Mouse (Mus musculus): ENCODE data around the gene Timm44. TPM values are rescaled to one million over a fixed set of nuclear protein-coding genes. Genes with fewer than 3 reads are reported as not detected.
A peak's percentile ranks its signal among the peaks of the same experiment; 100 is the strongest.

The Timm44 gene
- total and polyA plus RNA-seq, 2 experiments from 2014 or later, result 78.8 to 95.0 TPM

- TF ChIP-seq CTCF (IDR thresholded peaks at IDR 0.05; ENCODE audit: low read depth), result no peak
- TF ChIP-seq EP300 (IDR thresholded peaks at IDR 0.05; ENCODE audit: low read depth), result no peak
- no peak overlapping the region for H3K4me2 ChIP-seq (ENCODE audit: low read depth, low read length)
- no peak for ATAC-seq (ENCODE audit: insufficient read depth, low read depth)
- peaks cover 42% of the 10 kb centered on the region for H3K4me1 ChIP-seq (ENCODE audit: control insufficient read depth, insufficient read depth)
- no peak overlapping the region for H3K4me3 ChIP-seq (ENCODE audit: low read depth, low read length)
- no peaks in the 10 kb centered on the region for H3K27me3 ChIP-seq (ENCODE audit: control insufficient read depth, insufficient read depth, low read length)
- no peaks in the 10 kb centered on the region for H3K9me3 ChIP-seq (replicated peaks; ENCODE audit: control insufficient read depth, low read length)
- H3K36me3 ChIP-seq (replicated peaks; ENCODE audit: control insufficient read depth, insufficient read depth, low read length), result peaks cover 16% of the 10 kb centered on the region; the same call in 1 of the 2 replicates
- DNase-seq (ENCODE audit: low spot score), result no peak
- H3K9ac ChIP-seq (replicated peaks; ENCODE audit: low read depth, low read length), result no peak overlapping the region
- 30% methylated on average over 2 of the region's 2 CpGs for WGBS
- peak overlapping the region; percentile 56 for H3K27ac ChIP-seq (ENCODE audit: low read depth)
Observed at GRCm38 (mm10) chr8:4321031-4321430, 45.3 kb upstream of the Timm44 start.

GRCm38 (mm10) chr8:4320404-4320803 is 44.7 kb upstream of the Timm44 start:
- Histone ChIP-seq H3K4me2 (ENCODE audit: low read depth, low read length) (no peak overlapping the region), H3K4me1 (ENCODE audit: control insufficient read depth, insufficient read depth) (peaks cover 36% of the 10 kb centered on the region), H3K27ac (ENCODE audit: low read depth) (peak overlapping the region; percentile 56), H3K36me3 (replicated peaks; ENCODE audit: control insufficient read depth, insufficient read depth, low read length) (peaks cover 16% of the 10 kb centered on the region; the same call in 1 of the 2 replicates), H3K9ac (replicated peaks; ENCODE audit: low read depth, low read length) (no peak overlapping the region), H3K27me3 (ENCODE audit: control insufficient read depth, insufficient read depth, low read length) (no peaks in the 10 kb centered on the region), H3K9me3 (replicated peaks; ENCODE audit: control insufficient read depth, low read length) (no peaks in the 10 kb centered on the region), H3K4me3 (ENCODE audit: low read depth, low read length) (no peak overlapping the region)
- TF ChIP-seq CTCF (IDR thresholded peaks at IDR 0.05; ENCODE audit: low read depth), result no peak
- TF ChIP-seq EP300 (IDR thresholded peaks at IDR 0.05; ENCODE audit: low read depth), result no peak
- DNase-seq (ENCODE audit: low spot score), result no peak
- no peak for ATAC-seq (ENCODE audit: insufficient read depth, low read depth)
- WGBS, result 95% methylated on average over 1 of the region's 1 CpGs

- Histone ChIP-seq H3K27me3 (ENCODE audit: control insufficient read depth, insufficient read depth, low read length) (no peaks in the 10 kb centered on the region), H3K9ac (replicated peaks; ENCODE audit: low read depth, low read length) (no peak overlapping the region), H3K36me3 (replicated peaks; ENCODE audit: control insufficient read depth, insufficient read depth, low read length) (peaks cover 16% of the 10 kb centered on the region; the same call in 1 of the 2 replicates), H3K4me3 (ENCODE audit: low read depth, low read length) (no peak overlapping the region), H3K4me1 (ENCODE audit: control insufficient read depth, insufficient read depth) (peaks cover 35% of the 10 kb centered on the region), H3K27ac (ENCODE audit: low read depth) (no peak overlapping the region), H3K4me2 (ENCODE audit: low read depth, low read length) (no peak overlapping the region), H3K9me3 (replicated peaks; ENCODE audit: control insufficient read depth, low read length) (no peaks in the 10 kb centered on the region)
- ATAC-seq (ENCODE audit: insufficient read depth, low read depth) (no peak), DNase-seq (ENCODE audit: low spot score) (no peak)
- 98% methylated on average over 11 of the region's 11 CpGs for WGBS
- TF ChIP-seq EP300 (IDR thresholded peaks at IDR 0.05; ENCODE audit: low read depth) (no peak), CTCF (IDR thresholded peaks at IDR 0.05; ENCODE audit: low read depth) (no peak)
Observed at GRCm38 (mm10) chr8:4319573-4319872, 43.8 kb upstream of the Timm44 start.

- no peak overlapping the region for H3K4me3 ChIP-seq (ENCODE audit: low read depth, low read length)
- TF ChIP-seq EP300 (IDR thresholded peaks at IDR 0.05; ENCODE audit: low read depth), result no peak
- TF ChIP-seq CTCF (IDR thresholded peaks at IDR 0.05; ENCODE audit: low read depth), result no peak
- peaks cover 35% of the 10 kb centered on the region for H3K4me1 ChIP-seq (ENCODE audit: control insufficient read depth, insufficient read depth)
- no peak for DNase-seq (ENCODE audit: low spot score)
- H3K4me2 ChIP-seq (ENCODE audit: low read depth, low read length), result no peak overlapping the region
- H3K9me3 ChIP-seq (replicated peaks; ENCODE audit: control insufficient read depth, low read length), result no peaks in the 10 kb centered on the region
- H3K9ac ChIP-seq (replicated peaks; ENCODE audit: low read depth, low read length), result no peak overlapping the region
- no peak overlapping the region for H3K27ac ChIP-seq (ENCODE audit: low read depth)
- H3K36me3 ChIP-seq (replicated peaks; ENCODE audit: control insufficient read depth, insufficient read depth, low read length), result peaks cover 16% of the 10 kb centered on the region; the same call in 1 of the 2 replicates
- H3K27me3 ChIP-seq (ENCODE audit: control insufficient read depth, insufficient read depth, low read length), result no peaks in the 10 kb centered on the region
- 65% methylated on average over 2 of the region's 2 CpGs for WGBS
- no peak for ATAC-seq (ENCODE audit: insufficient read depth, low read depth)
Observed at GRCm38 (mm10) chr8:4318796-4319572, 43.3 kb upstream of the Timm44 start.

GRCm38 (mm10) chr8:4318124-4318523 is 42.4 kb upstream of the Timm44 start:
- H3K36me3 ChIP-seq (replicated peaks; ENCODE audit: control insufficient read depth, insufficient read depth, low read length), result peaks cover 16% of the 10 kb centered on the region; the same call in 1 of the 2 replicates
- no peak overlapping the region for H3K9ac ChIP-seq (replicated peaks; ENCODE audit: low read depth, low read length)
- no peak overlapping the region for H3K4me3 ChIP-seq (ENCODE audit: low read depth, low read length)
- H3K9me3 ChIP-seq (replicated peaks; ENCODE audit: control insufficient read depth, low read length), result no peaks in the 10 kb centered on the region
- DNase-seq (ENCODE audit: low spot score) (no peak), ATAC-seq (ENCODE audit: insufficient read depth, low read depth) (no peak)
- peaks cover 34% of the 10 kb centered on the region for H3K4me1 ChIP-seq (ENCODE audit: control insufficient read depth, insufficient read depth)
- TF ChIP-seq EP300 (IDR thresholded peaks at IDR 0.05; ENCODE audit: low read depth), result no peak
- no peak for TF ChIP-seq CTCF (IDR thresholded peaks at IDR 0.05; ENCODE audit: low read depth)
- no peak overlapping the region for H3K4me2 ChIP-seq (ENCODE audit: low read depth, low read length)
- no peaks in the 10 kb centered on the region for H3K27me3 ChIP-seq (ENCODE audit: control insufficient read depth, insufficient read depth, low read length)
- 88% methylated on average over 5 of the region's 5 CpGs for WGBS
- H3K27ac ChIP-seq (ENCODE audit: low read depth), result no peak overlapping the region

GRCm38 (mm10) chr8:4314852-4315251 is 39.1 kb upstream of the Timm44 start:
- Histone ChIP-seq H3K4me1 (ENCODE audit: control insufficient read depth, insufficient read depth) (peaks cover 11% of the 10 kb centered on the region), H3K9me3 (replicated peaks; ENCODE audit: control insufficient read depth, low read length) (no peaks in the 10 kb centered on the region), H3K4me2 (ENCODE audit: low read depth, low read length) (no peak overlapping the region), H3K36me3 (replicated peaks; ENCODE audit: control insufficient read depth, insufficient read depth, low read length) (peaks cover 23% of the 10 kb centered on the region), H3K27me3 (ENCODE audit: control insufficient read depth, insufficient read depth, low read length) (no peaks in the 10 kb centered on the region), H3K4me3 (ENCODE audit: low read depth, low read length) (no peak overlapping the region), H3K9ac (replicated peaks; ENCODE audit: low read depth, low read length) (no peak overlapping the region), H3K27ac (ENCODE audit: low read depth) (no peak overlapping the region)
- no peak for ATAC-seq (ENCODE audit: insufficient read depth, low read depth)
- TF ChIP-seq EP300 (IDR thresholded peaks at IDR 0.05; ENCODE audit: low read depth), result no peak
- no peak for TF ChIP-seq CTCF (IDR thresholded peaks at IDR 0.05; ENCODE audit: low read depth)
- 87% methylated on average over 3 of the region's 3 CpGs for WGBS
- DNase-seq (ENCODE audit: low spot score), result no peak
